Mouse (Mus musculus): ENCODE data around the gene Cnot1. TPM values are rescaled to one million over a fixed set of nuclear protein-coding genes. Genes with fewer than 3 reads are reported as not detected.

Cnot1 gene
- total RNA-seq, 4 experiments from 2014 or later = 113 to 140 (median 126) TPM

- peak in 1 of 2 experiments; percentile 87 for DNase-seq (ENCODE audit: low spot score in 2 of 2)
Observed at GRCm38 (mm10) chr8:95694631-95695030, 112.6 kb downstream of the Cnot1 start.

DNA sequence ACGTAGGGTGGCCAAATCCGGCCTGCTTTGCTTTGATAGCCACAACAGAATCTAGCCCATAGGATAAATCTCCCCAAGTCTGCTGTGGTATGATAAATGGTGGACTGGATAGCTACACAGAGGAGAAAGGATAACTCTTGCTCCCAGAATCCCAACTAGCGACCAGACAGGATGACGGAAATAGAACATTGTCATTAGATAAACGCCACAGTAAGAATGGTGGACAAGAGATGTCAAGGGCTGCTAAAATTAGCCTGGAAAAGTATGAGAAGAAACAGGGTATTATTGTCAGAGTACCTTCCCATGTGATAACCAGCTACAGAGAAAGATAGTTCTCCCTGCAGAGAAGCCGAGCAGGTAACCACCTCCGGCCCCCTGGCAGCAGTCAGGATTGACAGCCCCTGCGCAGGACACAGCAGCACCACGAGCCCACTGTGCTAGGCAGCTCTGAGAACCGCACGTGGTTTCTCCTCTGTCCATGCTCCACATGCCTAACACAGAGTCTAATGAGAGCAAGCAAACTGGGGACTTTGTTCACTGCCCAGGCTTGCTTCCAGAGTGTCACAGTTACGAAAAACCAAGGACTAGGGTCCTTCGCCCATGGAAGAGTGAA is 116.2 kb downstream of the Cnot1 start:
- DNase-seq (ENCODE audit: low spot score in 2 of 2) = no peak

GRCm38 (mm10) chr8:95688073-95688672 is 119.1 kb downstream of the Cnot1 start:
- no peak for DNase-seq (ENCODE audit: low spot score in 2 of 2)

- peak in 1 of 2 experiments; percentile 64 for DNase-seq (ENCODE audit: low spot score in 2 of 2)
Observed at GRCm38 (mm10) chr8:95678024-95678611, 129.1 kb downstream of the Cnot1 start.

DNA sequence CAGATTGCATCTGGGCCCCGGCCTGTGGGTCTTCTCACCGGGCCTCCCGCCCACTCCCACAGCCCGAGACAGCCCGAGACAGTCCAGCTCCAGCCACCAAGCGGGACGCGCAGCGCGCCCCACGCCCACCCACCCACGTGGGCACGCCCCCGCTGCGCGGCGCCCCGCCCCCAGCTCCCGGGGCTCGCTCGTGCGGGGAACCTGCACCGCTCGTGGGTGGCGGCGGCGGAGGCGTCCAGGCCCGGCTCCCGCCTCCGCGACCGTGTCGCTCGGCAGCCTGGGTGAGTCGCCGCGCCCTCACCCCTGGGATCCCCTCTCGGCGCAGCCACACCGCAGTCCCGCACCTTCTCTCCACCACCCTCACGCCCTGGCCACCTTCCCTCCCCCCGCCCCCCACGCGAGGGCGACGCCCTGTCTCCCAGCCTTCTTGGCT is 129.7 kb downstream of the Cnot1 start:
- no peak for DNase-seq (ENCODE audit: low spot score in 2 of 2)

- DNase-seq (ENCODE audit: low spot score in 2 of 2) = no peak
Observed at GRCm38 (mm10) chr8:95676631-95677030, 130.6 kb downstream of the Cnot1 start, which contains the start of gene Ndrg4. Gene Ndrg4 (plus strand): TSS chr8:95676980.

DNA sequence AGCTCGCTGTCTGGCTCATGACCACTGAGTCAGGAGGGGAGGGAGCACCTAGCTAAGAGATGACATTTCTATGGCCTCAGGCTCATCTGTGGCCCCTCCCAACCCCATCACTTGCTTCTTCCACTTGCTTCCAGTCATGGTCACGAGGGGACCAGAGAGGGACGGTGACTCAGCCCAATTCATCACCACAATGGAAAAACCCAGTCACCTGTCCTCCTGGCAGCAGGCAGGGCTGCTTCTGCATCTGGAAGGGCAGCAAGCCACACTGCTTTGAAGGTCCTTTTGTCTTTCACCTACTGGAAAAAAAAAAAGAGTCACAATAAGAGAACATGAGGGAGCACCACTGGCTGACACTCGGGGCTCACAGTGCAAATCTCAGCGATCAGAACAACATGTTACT is 134.5 kb downstream of the Cnot1 start:
- no peak for DNase-seq (ENCODE audit: low spot score in 2 of 2)

DNA sequence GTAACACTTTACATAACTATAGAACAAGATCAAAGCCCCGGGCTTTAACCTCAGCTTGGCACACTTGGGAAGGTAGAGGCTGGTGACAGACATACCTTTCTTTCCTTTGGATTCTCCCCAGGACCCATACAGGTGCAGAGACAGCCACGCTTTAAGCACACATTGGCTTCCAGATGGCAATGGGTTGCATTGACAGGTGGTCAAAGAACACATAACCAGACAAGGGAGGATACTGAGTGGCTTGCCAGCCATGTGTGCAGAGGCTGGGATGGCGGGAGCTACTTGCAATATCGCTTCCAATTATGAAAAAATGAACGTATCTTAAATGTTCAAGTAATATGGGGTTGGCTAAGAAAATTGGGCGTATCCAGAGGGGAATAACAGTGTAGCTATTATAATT is 135.4 kb downstream of the Cnot1 start:
- no peak for DNase-seq (ENCODE audit: low spot score in 2 of 2)

DNA sequence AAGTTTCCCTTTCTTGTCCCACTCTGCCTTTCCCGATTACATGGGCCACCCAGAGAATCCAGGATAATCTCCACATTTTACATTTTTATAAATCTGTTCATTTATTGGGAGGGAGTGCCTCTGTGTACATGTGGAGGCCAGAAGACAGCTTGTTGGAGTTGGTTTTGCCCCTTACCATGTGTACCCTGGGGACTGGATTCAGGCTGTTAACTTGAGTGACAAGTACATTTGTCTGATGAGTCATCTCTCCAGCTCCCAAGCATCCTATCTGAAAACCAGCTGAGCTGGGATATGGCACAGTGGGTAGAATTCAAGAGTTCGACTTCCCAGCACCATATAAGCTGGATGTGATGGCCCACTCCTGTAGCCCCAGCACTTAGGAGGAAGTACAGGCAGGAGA is 137.3 kb downstream of the Cnot1 start:
- DNase-seq (ENCODE audit: low spot score in 2 of 2) = no peak

Small RNA genes within 50 kb of the gene (microRNA-seq; reads per million reads assigned to microRNA genes)
- gene Mir7073 = 4.0 to 5.0 reads per million in 2 experiments

Other genes with a start within 250 kb of the Cnot1 start
- gene Prss54, start 231.1 kb downstream of the Cnot1 start, total RNA-seq (2022) = not detected
- 1 to 10 TPM; 2.0 to 3.0 (median 2.7) TPM for gene Gins3, start 174.0 kb downstream of the Cnot1 start, total RNA-seq (2022)
- gene Ndrg4, start 130.5 kb downstream of the Cnot1 start, total RNA-seq (2022) = 1,000 to 10,000 TPM; 1,680 to 1,868 (median 1,803) TPM
- 10 to 100 TPM; 17.6 to 25.4 (median 23.4) TPM for gene Setd6, start 91.6 kb downstream of the Cnot1 start, total RNA-seq (2022)
- 10 to 100 TPM; 45.9 to 88.1 (median 66.7) TPM for gene Sap18b, start 17.9 kb upstream of the Cnot1 start, total RNA-seq (2022)
- 10 to 100 TPM; 22.7 to 27.9 (median 25.4) TPM for gene Slc38a7, start 46.1 kb upstream of the Cnot1 start, total RNA-seq (2022)
- gene Got2, start 81.1 kb upstream of the Cnot1 start, total RNA-seq (2022) = 100 to 1,000 TPM; 236 to 256 (median 250) TPM

Measured in left cerebral cortex, adult 8-10 months (tissue).